15 mouse cellular contexts compared by ENCODE assay signal in the genomic region with DNA sequence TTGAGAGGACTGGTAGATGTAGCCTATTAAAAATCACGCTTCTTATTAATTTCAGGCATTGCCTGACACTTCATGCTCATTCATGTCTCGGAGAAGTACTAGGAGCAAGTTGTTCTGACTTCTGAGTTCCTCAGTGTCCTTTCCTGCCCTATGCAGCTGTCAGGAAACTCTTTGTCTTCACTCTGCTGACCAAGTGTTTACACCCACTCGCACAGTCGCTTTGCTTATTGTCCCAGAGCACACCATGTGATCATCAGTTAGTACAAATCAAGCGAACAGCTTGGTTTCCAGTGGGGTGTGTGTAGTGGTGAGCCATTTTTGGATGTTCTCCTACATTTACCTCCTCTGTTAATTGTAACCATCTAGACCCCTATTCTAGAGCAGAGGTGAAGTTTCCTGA. TPM values are rescaled to one million over a fixed set of nuclear protein-coding genes. Genes with fewer than 3 reads are reported as not detected.
DNase-seq lines count a peak whose midpoint lies in the region; ATAC-seq and TF ChIP-seq lines count a peak whose summit lies in the region.
"Had no signal": no experiment of that assay in that cellular context is flagged by ENCODE, and none has a peak within 500 bp of the region (broad histone marks: within the 10 kb centered on the region; RNA-seq: fewer than 3 reads in every experiment).

No protein-coding gene starts in this region.

- TF ChIP-seq EP300 in liver, postnatal 0 days (IDR thresholded peaks at IDR 0.05; ENCODE audit: low read depth) = no peak

- H3K27ac ChIP-seq in forebrain, embryonic 14.5 days (ENCODE audit: low read depth, low read length) = no peak overlapping the region
- H3K27ac ChIP-seq in forebrain, postnatal 0 days (ENCODE audit: low read depth, low read length) = no peak overlapping the region
- no peak overlapping the region for H3K27ac ChIP-seq in kidney, embryonic 16.5 days (ENCODE audit: low read length)
- no peak overlapping the region for H3K27ac ChIP-seq in kidney, embryonic 15.5 days
- 0 out of 2 replicates have a peak overlapping the region, but pooled peaks have one; percentile 30 for H3K27ac ChIP-seq in liver, postnatal 0 days (ENCODE audit: low read depth)
- H3K27ac ChIP-seq: limb, embryonic 10.5 days had no signal

- WGBS in forebrain, embryonic 14.5 days = 46% methylated on average over 5 of the region's 5 CpGs
- 51% methylated on average over 5 of the region's 5 CpGs for WGBS in forebrain, postnatal 0 days
- 65% methylated on average over 5 of the region's 5 CpGs for WGBS in kidney, embryonic 16.5 days
- 72% methylated on average over 5 of the region's 5 CpGs for WGBS in kidney, embryonic 15.5 days
- 64% methylated on average over 5 of the region's 5 CpGs for WGBS in liver, postnatal 0 days (ENCODE audit: insufficient replicate concordance)

- no peak overlapping the region for H3K4me2 ChIP-seq in forebrain, embryonic 14.5 days (ENCODE audit: low read length)
- H3K4me2 ChIP-seq in forebrain, postnatal 0 days (ENCODE audit: low read depth) = no peak overlapping the region
- H3K4me2 ChIP-seq in kidney, embryonic 16.5 days (replicated peaks; ENCODE audit: low read depth, low read length) = no peak overlapping the region
- H3K4me2 ChIP-seq in kidney, embryonic 15.5 days = no peak overlapping the region
- no peak overlapping the region for H3K4me2 ChIP-seq in liver, postnatal 0 days (ENCODE audit: low read depth, low read length)

- no peaks in the 10 kb centered on the region for H3K9me3 ChIP-seq in forebrain, embryonic 14.5 days (replicated peaks; ENCODE audit: control insufficient read depth, low read length)
- H3K9me3 ChIP-seq in forebrain, postnatal 0 days (ENCODE audit: low read length) = no peaks in the 10 kb centered on the region
- H3K9me3 ChIP-seq in kidney, embryonic 16.5 days (ENCODE audit: low read length) = no peaks in the 10 kb centered on the region
- H3K9me3 ChIP-seq in kidney, embryonic 15.5 days (replicated peaks) = no peaks in the 10 kb centered on the region
- H3K9me3 ChIP-seq in liver, postnatal 0 days (ENCODE audit: low read length) = no peaks in the 10 kb centered on the region
- H3K9me3 ChIP-seq: G1E; limb, embryonic 10.5 days had no signal

- peaks cover 2% of the 10 kb centered on the region; the same call in 1 of the 2 replicates for H3K4me1 ChIP-seq in forebrain, embryonic 14.5 days (ENCODE audit: control insufficient read depth, insufficient read depth, low read length)
- no peaks in the 10 kb centered on the region for H3K4me1 ChIP-seq in forebrain, postnatal 0 days (ENCODE audit: insufficient read depth)
- H3K4me1 ChIP-seq in kidney, embryonic 16.5 days (ENCODE audit: insufficient read depth, low read length) = peaks cover 10% of the 10 kb centered on the region
- H3K4me1 ChIP-seq in kidney, embryonic 15.5 days = peaks cover 5% of the 10 kb centered on the region; the same call in 1 of the 2 replicates
- no peaks in the 10 kb centered on the region for H3K4me1 ChIP-seq in liver, postnatal 0 days (ENCODE audit: insufficient read depth)

- H3K9ac ChIP-seq in forebrain, embryonic 14.5 days (ENCODE audit: low read length) = no peak overlapping the region
- H3K9ac ChIP-seq in forebrain, postnatal 0 days = no peak overlapping the region
- no peak overlapping the region for H3K9ac ChIP-seq in kidney, embryonic 16.5 days (replicated peaks; ENCODE audit: low read length)
- no peak overlapping the region for H3K9ac ChIP-seq in kidney, embryonic 15.5 days
- H3K9ac ChIP-seq in liver, postnatal 0 days (replicated peaks) = no peak overlapping the region

- no peak for DNase-seq in forebrain, embryonic 14.5 days (ENCODE audit: low spot score)
- DNase-seq in forebrain, postnatal 0 days = no peak
- no peak for DNase-seq in liver, postnatal 0 days
- DNase-seq in frontal cortex, postnatal 10 days (ENCODE audit: low spot score in 2 of 2) = no peak
- no peak for DNase-seq in embryo, embryonic 10.5 days (ENCODE audit: low spot score)
- DNase-seq: adrenal gland, postnatal 25 days; cerebellum, adult 11 months; gastrocnemius, postnatal 36 days; layer of hippocampus, adult 9-11 months; thymus, postnatal 36 days had no signal

- ATAC-seq in forebrain, embryonic 14.5 days = 0 out of 2 replicates have a peak, but pooled peaks have one; percentile 40
- ATAC-seq in forebrain, postnatal 0 days = no peak
- ATAC-seq in kidney, embryonic 16.5 days (ENCODE audit: low FRiP score, low TSS enrichment) = peak; percentile 61; the same call in 1 of the 2 replicates
- ATAC-seq in kidney, embryonic 15.5 days (replicated peaks; ENCODE audit: low FRiP score) = no peak
- ATAC-seq in CD4-positive, CD25-positive, alpha-beta regulatory T cell, adult 4 months = peak; percentile 5
- ATAC-seq in liver, postnatal 0 days = peak; percentile 78

- H3K27me3 ChIP-seq in forebrain, embryonic 14.5 days (replicated peaks; ENCODE audit: control insufficient read depth, insufficient read depth, low read length) = no peaks in the 10 kb centered on the region
- H3K27me3 ChIP-seq in forebrain, postnatal 0 days (ENCODE audit: insufficient read depth, low read length) = no peaks in the 10 kb centered on the region
- H3K27me3 ChIP-seq in kidney, embryonic 16.5 days (ENCODE audit: insufficient read depth, low read length) = no peaks in the 10 kb centered on the region
- H3K27me3 ChIP-seq in kidney, embryonic 15.5 days = no peaks in the 10 kb centered on the region
- no peaks in the 10 kb centered on the region for H3K27me3 ChIP-seq in liver, postnatal 0 days (ENCODE audit: insufficient read depth, low read length)

- no peak for TF ChIP-seq CTCF in forebrain, postnatal 0 days (IDR thresholded peaks at IDR 0.05; ENCODE audit: low read depth)
- TF ChIP-seq CTCF in liver, postnatal 0 days (IDR thresholded peaks at IDR 0.05; ENCODE audit: low read depth) = no peak

- no peak overlapping the region for H3K4me3 ChIP-seq in forebrain, embryonic 14.5 days (ENCODE audit: low read depth, low read length)
- H3K4me3 ChIP-seq in forebrain, postnatal 0 days (ENCODE audit: low read depth, low read length) = no peak overlapping the region
- no peak overlapping the region for H3K4me3 ChIP-seq in kidney, embryonic 16.5 days (ENCODE audit: low read length)
- H3K4me3 ChIP-seq in kidney, embryonic 15.5 days (replicated peaks) = no peak overlapping the region
- no peak overlapping the region for H3K4me3 ChIP-seq in liver, postnatal 0 days (ENCODE audit: low read depth, low read length)
- H3K4me3 ChIP-seq: limb, embryonic 10.5 days had no signal

- no peaks in the 10 kb centered on the region for H3K36me3 ChIP-seq in forebrain, embryonic 14.5 days (ENCODE audit: control insufficient read depth, insufficient read depth, low read length)
- H3K36me3 ChIP-seq in forebrain, postnatal 0 days (ENCODE audit: insufficient read depth) = no peaks in the 10 kb centered on the region
- no peaks in the 10 kb centered on the region for H3K36me3 ChIP-seq in kidney, embryonic 16.5 days (ENCODE audit: insufficient read depth, low read length)
- 0 out of 2 replicates have a peak, but pooled peaks cover 4% of the 10 kb centered on the region for H3K36me3 ChIP-seq in kidney, embryonic 15.5 days
- 0 out of 2 replicates have a peak, but pooled peaks cover 2% of the 10 kb centered on the region for H3K36me3 ChIP-seq in liver, postnatal 0 days (replicated peaks; ENCODE audit: insufficient read depth, low read length)
- H3K36me3 ChIP-seq: G1E; limb, embryonic 10.5 days had no signal

RNA-seq across cellular contexts. Expression of a gene that starts 25.4 kb away (rescaled TPM):
- 2.1 and 2.2 TPM in 2 replicates for polyA plus RNA-seq in forebrain, embryonic 14.5 days (2014; fragmentation: Nextera tagmentation; extraction: Ambion mirVana)
- total RNA-seq in forebrain, postnatal 0 days (2014; rRNA removed) = 3.5 and 4.8 TPM in 2 replicates
- polyA plus RNA-seq in forebrain, postnatal 0 days (2015; fragmentation: Nextera tagmentation; extraction: Ambion mirVana) = 0.65 and 0.82 TPM in 2 replicates
- polyA plus RNA-seq in kidney, embryonic 16.5 days (2015; fragmentation: Nextera tagmentation; extraction: Ambion mirVana) = 5.3 and 5.7 TPM in 2 replicates
- polyA plus RNA-seq in kidney, embryonic 15.5 days (2015; fragmentation: Nextera tagmentation; extraction: Ambion mirVana) = 5.1 and 5.8 TPM in 2 replicates
- 10 to 100 TPM; 16.0 to 24.9 TPM for polyA plus RNA-seq in CD4-positive, CD25-positive, alpha-beta regulatory T cell, adult 4 months (2017; shearing (Covaris generic))
- 2.1 and 2.2 TPM in 2 replicates for polyA plus RNA-seq in liver, postnatal 0 days (2015; fragmentation: Nextera tagmentation; extraction: Ambion mirVana)
- polyA plus RNA-seq: G1E had no signal

Comparison
In these comparisons a context has a peak if more than half of its experiments do, and no peak if none do; other contexts are left out.
1. ATAC-seq: peak in forebrain, embryonic 14.5 days (single experiment), kidney, embryonic 16.5 days (single experiment), CD4-positive, CD25-positive, alpha-beta regulatory T cell, adult 4 months (single experiment) and liver, postnatal 0 days (single experiment); none in forebrain, postnatal 0 days (single experiment) and kidney, embryonic 15.5 days (single experiment).